Mouse (Mus musculus) stomach, embryonic 14.5 days (tissue): ENCODE results near the gene Uhrf2. TPM values are rescaled to one million over a fixed set of nuclear protein-coding genes. Genes with fewer than 3 reads are reported as not detected.

Source experiments
- ATAC-seq: fragments of 200-750 bp; cut with Nextera tagmentation; 2 replicates; pipeline ENCODE4 v1.8.0; 2017; ENCODE audit warnings: low read depth, moderate TSS enrichment; ENCODE audit not compliant: insufficient number of reproducible peaks, insufficient read depth, low FRiP score
- H3K27ac ChIP-seq: fragments of 300-500 bp; sonication (generic); 2 replicates; pipeline ENCODE4 v1.5.1; 2014; ENCODE audit warnings: mild to moderate bottlenecking, low read length, moderate library complexity, mixed read lengths
- H3K27me3 ChIP-seq: fragments of 300-500 bp; sonication (generic); 2 replicates; pipeline ENCODE4 v1.6.1; 2014; ENCODE audit warnings: low read length, control low read depth, mixed read lengths; ENCODE audit not compliant: control insufficient read depth, insufficient read depth
- H3K36me3 ChIP-seq: fragments of 300-500 bp; sonication (generic); 2 replicates; pipeline ENCODE4 v1.6.1; 2014; ENCODE audit warnings: mild to moderate bottlenecking, control low read depth, low read length, moderate library complexity, mixed read lengths; ENCODE audit not compliant: control insufficient read depth, insufficient read depth
- H3K4me1 ChIP-seq: fragments of 300-500 bp; sonication (generic); 2 replicates; pipeline ENCODE4 v1.6.1; 2014; ENCODE audit warnings: low read length, control low read depth, mixed read lengths; ENCODE audit not compliant: control insufficient read depth, insufficient read depth
- H3K4me2 ChIP-seq: fragments of 300-500 bp; sonication (generic); replicated peaks from 2 replicates; pipeline ENCODE4 v1.6.1; 2014; ENCODE audit warnings: low read depth, low read length, control low read depth
- H3K4me3 ChIP-seq: fragments of 300-500 bp; sonication (generic); 2 replicates; pipeline ENCODE4 v1.5.1; 2014; ENCODE audit warnings: low read depth, low read length, control low read depth
- H3K9ac ChIP-seq: fragments of 300-500 bp; sonication (generic); replicated peaks from 2 replicates; pipeline ENCODE4 v1.6.1; 2014; ENCODE audit warnings: low read depth, mild to moderate bottlenecking, control low read depth, low read length, moderate library complexity, mixed read lengths
- H3K9me3 ChIP-seq: fragments of 300-500 bp; sonication (generic); 2 replicates; pipeline ENCODE4 v1.6.1; 2016; ENCODE audit warnings: low read depth, low read length, control low read depth; ENCODE audit not compliant: control insufficient read depth
- WGBS: fragments of 180-500 bp; shearing (Covaris S2); extraction: QIAGEN DNeasy Blood & Tissue Kit; methylation state at CpG from one replicate; pipeline ENCODE4 v1.1.7; 2014; 5-methylcytosine and 5-hydroxymethylcytosine counted together
- polyA plus RNA-seq: library from polyadenylated mRNA; unstranded; fragments of >200 nt; fragmentation: Nextera tagmentation; extraction: Ambion mirVana; gene quantifications from 2 replicates; pipeline ENCODE4 v1.2.1, GENCODE M21; 2014

The Uhrf2 gene
- polyA plus RNA-seq, 1 experiment from 2014 or later, result 90.1 TPM

GRCm38 (mm10) chr19:30035361-30035760 is 5.0 kb downstream of the Uhrf2 start:
- H3K36me3 ChIP-seq, result no peaks in the 10 kb centered on the region; the same call in 1 of the 2 replicates
- no peak overlapping the region for H3K9ac ChIP-seq
- no peak overlapping the region for H3K27ac ChIP-seq
- H3K9me3 ChIP-seq, result no peaks in the 10 kb centered on the region
- 58% methylated on average over 3 of the region's 3 CpGs for WGBS
- H3K4me3 ChIP-seq, result no peak overlapping the region
- H3K27me3 ChIP-seq, result no peaks in the 10 kb centered on the region
- no peak overlapping the region for H3K4me2 ChIP-seq
- H3K4me1 ChIP-seq, result peaks cover 16% of the 10 kb centered on the region; the same call in 1 of the 2 replicates
- no peak for ATAC-seq

- Histone ChIP-seq H3K4me1 (no peaks in the 10 kb centered on the region), H3K36me3 (peaks cover 17% of the 10 kb centered on the region; the same call in 1 of the 2 replicates), H3K9me3 (no peaks in the 10 kb centered on the region), H3K4me3 (no peak overlapping the region), H3K27me3 (no peaks in the 10 kb centered on the region), H3K27ac (no peak overlapping the region), H3K4me2 (no peak overlapping the region), H3K9ac (no peak overlapping the region)
- no peak for ATAC-seq
- 92% methylated on average over 2 of the region's 2 CpGs for WGBS
Measured at GRCm38 (mm10) chr19:30043691-30044090, 13.4 kb downstream of the Uhrf2 start.

DNA sequence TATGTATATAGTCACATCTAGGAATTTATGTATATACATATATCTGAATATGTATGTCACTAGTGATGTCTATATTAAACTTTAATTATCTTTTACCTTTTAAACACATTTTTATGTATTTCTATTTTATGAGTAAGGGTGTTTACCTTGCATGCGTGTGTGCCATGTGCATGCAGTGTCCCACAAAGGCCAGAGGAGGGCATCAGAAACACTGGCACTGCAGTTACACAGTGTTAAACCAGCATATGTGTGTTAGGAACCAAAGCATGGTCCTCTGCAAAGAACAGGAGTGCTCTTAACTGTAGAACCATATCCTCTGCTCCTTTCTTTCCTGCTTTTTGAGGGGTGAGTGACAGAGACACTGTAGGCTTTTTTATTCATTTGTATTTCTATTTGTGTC is 14.3 kb downstream of the Uhrf2 start:
- WGBS, result 92% methylated on average over 1 of the region's 1 CpGs
- Histone ChIP-seq H3K9me3 (no peaks in the 10 kb centered on the region), H3K27ac (no peak overlapping the region), H3K9ac (no peak overlapping the region), H3K4me1 (no peaks in the 10 kb centered on the region), H3K27me3 (no peaks in the 10 kb centered on the region), H3K4me3 (no peak overlapping the region), H3K4me2 (no peak overlapping the region), H3K36me3 (peaks cover 17% of the 10 kb centered on the region; the same call in 1 of the 2 replicates)
- ATAC-seq, result no peak

DNA sequence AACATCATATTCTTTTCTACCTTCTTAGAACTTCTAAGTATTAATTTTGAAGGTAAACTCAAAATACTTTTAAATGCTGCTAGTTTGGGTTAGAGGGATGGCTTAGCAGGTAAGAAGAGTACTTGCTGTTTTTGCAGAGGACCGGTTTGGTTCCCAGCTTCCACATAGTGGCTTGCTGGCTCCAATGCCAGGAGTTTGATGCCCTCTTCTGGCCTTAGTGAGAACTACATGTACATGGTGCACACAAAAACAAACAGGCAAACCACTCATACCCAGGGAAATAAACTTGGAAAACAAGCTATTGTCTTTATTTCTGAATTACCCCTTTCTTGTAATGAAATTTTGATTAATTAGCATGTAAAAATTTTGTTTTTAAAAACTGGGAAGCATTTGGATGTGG is 15.5 kb downstream of the Uhrf2 start:
- WGBS, result 59% methylated on average over 1 of the region's 1 CpGs
- H3K9me3 ChIP-seq, result no peaks in the 10 kb centered on the region
- peaks cover 17% of the 10 kb centered on the region; the same call in 1 of the 2 replicates for H3K36me3 ChIP-seq
- ATAC-seq, result no peak
- H3K27me3 ChIP-seq, result no peaks in the 10 kb centered on the region
- no peaks in the 10 kb centered on the region for H3K4me1 ChIP-seq
- no peak overlapping the region for H3K9ac ChIP-seq
- no peak overlapping the region for H3K4me2 ChIP-seq
- H3K27ac ChIP-seq, result no peak overlapping the region
- H3K4me3 ChIP-seq, result no peak overlapping the region

DNA sequence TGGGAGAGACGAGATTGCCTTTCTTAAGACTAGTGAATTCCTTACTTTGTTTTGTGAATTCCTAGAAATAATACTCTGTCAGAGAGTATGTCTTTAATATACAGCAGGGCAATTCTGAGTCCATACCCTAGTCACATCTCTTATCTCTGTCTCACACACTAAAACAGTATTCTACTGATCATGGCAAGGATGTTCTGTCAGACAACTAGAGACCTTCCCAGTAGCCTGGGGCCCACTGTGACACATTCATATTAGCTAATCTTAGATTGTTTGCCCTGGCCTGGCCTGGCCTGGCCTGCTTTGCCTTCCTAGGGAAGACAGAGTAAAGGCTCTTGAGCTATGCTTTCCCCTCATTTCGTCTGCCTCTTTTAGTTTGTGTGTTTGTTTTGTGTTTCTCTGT is 20.3 kb downstream of the Uhrf2 start:
- no peak overlapping the region for H3K9ac ChIP-seq
- no peaks in the 10 kb centered on the region for H3K4me1 ChIP-seq
- H3K9me3 ChIP-seq, result no peaks in the 10 kb centered on the region
- no peak overlapping the region for H3K27ac ChIP-seq
- H3K36me3 ChIP-seq, result peaks cover 6% of the 10 kb centered on the region; the same call in 1 of the 2 replicates
- H3K4me3 ChIP-seq, result no peak overlapping the region
- ATAC-seq, result no peak
- no peaks in the 10 kb centered on the region for H3K27me3 ChIP-seq
- H3K4me2 ChIP-seq, result no peak overlapping the region
- 80% methylated on average over 2 of the region's 2 CpGs for WGBS

DNA sequence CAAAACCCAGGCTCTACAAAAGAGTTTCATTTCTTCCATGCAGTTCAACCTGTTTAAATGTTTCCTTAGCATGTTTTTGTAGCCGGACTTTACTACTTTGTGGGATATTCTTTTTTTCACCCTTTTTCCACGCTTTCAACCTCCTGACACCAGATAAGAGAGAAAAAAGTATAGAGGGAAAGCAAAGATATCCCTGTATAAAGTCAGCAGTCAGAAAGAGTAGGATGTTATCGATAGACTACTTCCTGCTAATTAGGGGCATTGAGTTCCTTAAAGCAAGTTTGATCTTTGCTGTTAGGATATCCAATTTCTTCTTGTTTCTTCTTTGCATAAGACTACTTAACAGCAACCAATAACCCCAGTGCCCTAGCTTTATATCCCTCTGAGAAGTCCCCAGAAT is 21.2 kb downstream of the Uhrf2 start:
- no peaks in the 10 kb centered on the region for H3K9me3 ChIP-seq
- peaks cover 6% of the 10 kb centered on the region; the same call in 1 of the 2 replicates for H3K36me3 ChIP-seq
- no peak overlapping the region for H3K27ac ChIP-seq
- H3K4me1 ChIP-seq, result no peaks in the 10 kb centered on the region
- ATAC-seq, result no peak
- no peak overlapping the region for H3K4me3 ChIP-seq
- no peak overlapping the region for H3K4me2 ChIP-seq
- WGBS, result 90% methylated on average over 3 of the region's 3 CpGs
- no peak overlapping the region for H3K9ac ChIP-seq
- H3K27me3 ChIP-seq, result no peaks in the 10 kb centered on the region

DNA sequence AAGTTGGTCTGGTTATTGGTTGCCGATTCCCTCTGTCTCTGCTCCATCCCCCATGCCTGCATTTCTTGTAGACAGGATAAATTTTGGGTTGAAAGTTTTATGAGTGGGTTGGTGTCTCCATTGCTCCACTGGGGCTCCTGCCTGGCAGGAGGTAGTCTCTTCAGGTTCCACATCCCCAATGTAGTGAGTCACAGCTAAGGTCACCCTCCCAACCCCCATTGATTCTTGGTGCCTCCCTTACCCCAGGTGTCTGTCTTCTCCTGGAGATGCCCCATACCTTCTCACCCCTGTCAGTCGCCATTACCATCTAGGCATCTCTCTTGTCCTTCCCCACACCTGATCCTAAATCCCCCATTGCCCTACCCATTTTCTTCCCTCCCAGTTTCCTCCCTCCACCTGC is 23.9 kb downstream of the Uhrf2 start:
- no peak overlapping the region for H3K4me3 ChIP-seq
- no peaks in the 10 kb centered on the region for H3K9me3 ChIP-seq
- no peak overlapping the region for H3K27ac ChIP-seq
- no peak overlapping the region for H3K9ac ChIP-seq
- no peak for ATAC-seq
- peaks cover 2% of the 10 kb centered on the region; the same call in 1 of the 2 replicates for H3K36me3 ChIP-seq
- no peaks in the 10 kb centered on the region for H3K4me1 ChIP-seq
- no peak overlapping the region for H3K4me2 ChIP-seq
- WGBS, result 86% methylated on average over 2 of the region's 2 CpGs
- no peaks in the 10 kb centered on the region for H3K27me3 ChIP-seq

GRCm38 (mm10) chr19:30065797-30066196 is 35.5 kb downstream of the Uhrf2 start:
- Histone ChIP-seq H3K4me1 (no peaks in the 10 kb centered on the region), H3K4me3 (no peak overlapping the region), H3K9ac (no peak overlapping the region), H3K4me2 (no peak overlapping the region), H3K27ac (no peak overlapping the region), H3K36me3 (peaks cover 3% of the 10 kb centered on the region; the same call in 1 of the 2 replicates), H3K9me3 (no peaks in the 10 kb centered on the region), H3K27me3 (no peaks in the 10 kb centered on the region)
- 49% methylated on average over 4 of the region's 4 CpGs for WGBS
- ATAC-seq, result no peak

DNA sequence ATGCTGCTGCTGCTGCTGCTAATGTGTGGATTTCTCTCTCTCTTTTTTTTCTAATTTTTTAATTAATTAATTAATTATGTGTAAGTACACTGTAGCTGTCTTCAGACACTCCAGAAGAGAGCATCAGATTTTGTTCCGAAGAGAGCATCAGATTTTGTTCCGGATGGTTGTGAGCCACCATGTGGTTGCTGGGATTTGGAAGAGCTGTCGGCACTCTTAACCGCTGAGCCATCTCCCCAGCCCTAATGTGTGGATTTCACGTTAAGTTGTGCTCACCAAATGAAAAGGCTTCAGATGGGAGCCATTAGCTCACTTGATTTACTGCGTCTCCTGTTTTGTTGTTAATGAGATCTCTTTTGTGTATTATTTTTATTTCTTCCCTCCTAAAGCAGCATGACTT is 59.9 kb downstream of the Uhrf2 start:
- Histone ChIP-seq H3K4me2 (no peak overlapping the region), H3K9me3 (no peaks in the 10 kb centered on the region), H3K27ac (no peak overlapping the region), H3K9ac (no peak overlapping the region), H3K4me1 (no peaks in the 10 kb centered on the region), H3K27me3 (no peaks in the 10 kb centered on the region), H3K36me3 (peaks cover 70% of the 10 kb centered on the region), H3K4me3 (no peak overlapping the region)
- 88% methylated on average over 6 of the region's 6 CpGs for WGBS
- no peak for ATAC-seq
